Mouse (Mus musculus) MEL (cell line): ENCODE results near the gene 4930426L09Rik. TPM values are rescaled to one million over a fixed set of nuclear protein-coding genes. Genes with fewer than 3 reads are reported as not detected.
A peak's percentile ranks its signal among the peaks of the same experiment; 100 is the strongest.

Experiments used
- DNase-seq: peaks from one replicate; pipeline ENCODE4 v3.0.0; 2011; ENCODE audit warnings: low read depth, low spot score
- H3K27ac ChIP-seq: 2 replicates; pipeline ENCODE4 v1.5.1; 2012; ENCODE audit warnings: low read depth, mild to moderate bottlenecking, control low read depth, low read length, moderate library complexity; ENCODE audit not compliant: control insufficient read depth
- H3K27me3 ChIP-seq, 2 experiments: fragments of 150-350 bp in 1 of 2; sonication (generic) in 1 of 2; 2 replicates each; pipeline ENCODE4 v1.6.1; 2012; ENCODE audit warnings: low read length in 2 of 2, mild to moderate bottlenecking in 2 of 2, improper control_type of control experiment in 1 of 2, moderate library complexity in 1 of 2; ENCODE audit not compliant: insufficient read depth in 2 of 2, control insufficient read depth in 1 of 2
- H3K36me3 ChIP-seq, 2 experiments: 2 replicates each; pipeline ENCODE4 v1.6.1; 2012 to 2014; ENCODE audit warnings: low read length in 2 of 2, improper control_type of control experiment in 1 of 2, inconsistent platforms in 1 of 2, mild to moderate bottlenecking in 1 of 2; ENCODE audit not compliant: insufficient read depth in 2 of 2, control insufficient read depth in 1 of 2
- H3K4me1 ChIP-seq, 2 experiments: fragments of 150-350 bp in 1 of 2; sonication (generic) in 1 of 2; 2 replicates each; pipeline ENCODE4 v1.6.1; 2012; ENCODE audit warnings: low read length in 2 of 2, improper control_type of control experiment in 1 of 2, mild to moderate bottlenecking in 1 of 2; ENCODE audit not compliant: insufficient read depth in 2 of 2, control insufficient read depth in 1 of 2
- H3K4me3 ChIP-seq, 2 experiments: fragments of 150-350 bp in 1 of 2; sonication (generic) in 1 of 2; 2 replicates each; pipeline ENCODE4 v1.5.1; 2012; ENCODE audit warnings: low read depth in 2 of 2, low read length in 2 of 2, mild to moderate bottlenecking in 2 of 2, moderate library complexity in 2 of 2, control low read depth in 1 of 2, improper control_type of control experiment in 1 of 2; ENCODE audit not compliant: control insufficient read depth in 1 of 2, insufficient read depth in 1 of 2
- H3K79me2 ChIP-seq: 2 replicates; pipeline ENCODE4 v1.6.1; 2012; ENCODE audit warnings: mild to moderate bottlenecking, low read length, moderate library complexity; ENCODE audit not compliant: control insufficient read depth, poor library complexity, insufficient read depth
- H3K9ac ChIP-seq: 2 replicates; pipeline ENCODE4 v1.6.1; 2012; ENCODE audit warnings: low read depth, mild to moderate bottlenecking, control low read depth, low read length, moderate library complexity; ENCODE audit not compliant: control insufficient read depth, poor library complexity, severe bottlenecking
- H3K9me3 ChIP-seq: fragments of 150-350 bp; sonication (generic); replicated peaks from 2 replicates; pipeline ENCODE4 v1.6.1; 2012; ENCODE audit warnings: mild to moderate bottlenecking, low read length, improper control_type of control experiment, moderate library complexity; ENCODE audit not compliant: insufficient read depth
- BHLHE40 ChIP-seq: IDR thresholded peaks from 2 replicates; pipeline ENCODE4 v1.6.1; 2012; ENCODE audit warnings: low read depth, mild to moderate bottlenecking, inconsistent platforms, low read length, improper control_type of control experiment, borderline replicate concordance
- CHD1 ChIP-seq: IDR thresholded peaks from 2 replicates; pipeline ENCODE4 v1.6.1; 2012; ENCODE audit warnings: low read depth, mild to moderate bottlenecking, inconsistent platforms, low read length, improper control_type of control experiment
- ELF1 ChIP-seq: IDR thresholded peaks from 2 replicates; pipeline ENCODE4 v1.6.1; 2014; ENCODE audit warnings: low read depth, mild to moderate bottlenecking, inconsistent platforms, low read length, improper control_type of control experiment, moderate library complexity
- ETS1 ChIP-seq: IDR thresholded peaks from 2 replicates; pipeline ENCODE4 v1.6.1; 2012; ENCODE audit warnings: low read depth, mild to moderate bottlenecking, inconsistent platforms, low read length, improper control_type of control experiment, moderate library complexity
- HCFC1 ChIP-seq: IDR thresholded peaks from 2 replicates; pipeline ENCODE4 v1.6.1; 2012; ENCODE audit warnings: low read depth, mild to moderate bottlenecking, inconsistent platforms, low read length, improper control_type of control experiment, moderate library complexity
- MAFK ChIP-seq: IDR thresholded peaks from 2 replicates; pipeline ENCODE4 v1.6.1; 2011; ENCODE audit warnings: low read depth, mild to moderate bottlenecking, low read length, improper control_type of control experiment, borderline replicate concordance
- MAX ChIP-seq: IDR thresholded peaks from 2 replicates; pipeline ENCODE4 v1.6.1; 2011; ENCODE audit warnings: low read length, improper control_type of control experiment
- MAZ ChIP-seq: IDR thresholded peaks from 2 replicates; pipeline ENCODE4 v1.6.1; 2012; ENCODE audit warnings: low read depth, mild to moderate bottlenecking, inconsistent platforms, low read length, improper control_type of control experiment
- MEF2A ChIP-seq: IDR thresholded peaks from 2 replicates; pipeline ENCODE4 v1.6.1; 2014; ENCODE audit warnings: low read depth, mild to moderate bottlenecking, inconsistent platforms, low read length, improper control_type of control experiment; ENCODE audit not compliant: poor library complexity, insufficient replicate concordance, severe bottlenecking; ENCODE audit errors: extremely low read depth
- MXI1 ChIP-seq: IDR thresholded peaks from 2 replicates; pipeline ENCODE4 v1.6.1; 2011; ENCODE audit warnings: mild to moderate bottlenecking, low read depth, low read length, improper control_type of control experiment
- MYB ChIP-seq: IDR thresholded peaks from 2 replicates; pipeline ENCODE4 v1.6.1; 2011; ENCODE audit warnings: mild to moderate bottlenecking, low read depth, low read length, improper control_type of control experiment
- MYC ChIP-seq: IDR thresholded peaks from 2 replicates; pipeline ENCODE4 v1.6.1; 2011; ENCODE audit warnings: low read depth, mild to moderate bottlenecking, low read length, improper control_type of control experiment, moderate library complexity
- NELFE ChIP-seq: IDR thresholded peaks from 2 replicates; pipeline ENCODE4 v1.6.1; 2011; ENCODE audit warnings: low read depth, low read length, improper control_type of control experiment
- NRF1 ChIP-seq: IDR thresholded peaks from 2 replicates; pipeline ENCODE4 v1.6.1; 2014; ENCODE audit warnings: low read depth, mild to moderate bottlenecking, inconsistent platforms, low read length, improper control_type of control experiment, moderate library complexity; ENCODE audit not compliant: poor library complexity, insufficient read depth, severe bottlenecking
- POLR2A ChIP-seq, 2 experiments: IDR thresholded peaks; 2 replicates each; pipeline ENCODE4 v1.6.1; 2011 to 2012; ENCODE audit warnings: low read length in 2 of 2, mild to moderate bottlenecking in 2 of 2, control low read depth in 1 of 2, improper control_type of control experiment in 1 of 2, low read depth in 1 of 2, moderate library complexity in 1 of 2; ENCODE audit not compliant: control insufficient read depth in 1 of 2, insufficient read depth in 1 of 2, poor library complexity in 1 of 2
- POLR2AphosphoS2 ChIP-seq: IDR thresholded peaks from 2 replicates; pipeline ENCODE4 v1.6.1; 2011; ENCODE audit warnings: low read length, improper control_type of control experiment
- POLR2AphosphoS5 ChIP-seq: IDR thresholded peaks from 2 replicates; pipeline ENCODE4 v1.6.1; 2012; ENCODE audit warnings: low read depth, borderline replicate concordance, mild to moderate bottlenecking, inconsistent platforms, low read length, moderate library complexity, mixed read lengths
- RAD21 ChIP-seq: IDR thresholded peaks from 2 replicates; pipeline ENCODE4 v1.6.1; 2011; ENCODE audit warnings: mild to moderate bottlenecking, low read depth, low read length, improper control_type of control experiment
- RCOR1 ChIP-seq: IDR thresholded peaks from 2 replicates; pipeline ENCODE4 v1.6.1; 2012; ENCODE audit warnings: low read depth, mild to moderate bottlenecking, inconsistent platforms, low read length, improper control_type of control experiment
- SIN3A ChIP-seq: IDR thresholded peaks from 2 replicates; pipeline ENCODE4 v1.6.1; 2012; ENCODE audit warnings: low read length, improper control_type of control experiment, inconsistent platforms
- SMC3 ChIP-seq: IDR thresholded peaks from 2 replicates; pipeline ENCODE4 v1.6.1; 2011; ENCODE audit warnings: low read depth, low read length, improper control_type of control experiment
- TAL1 ChIP-seq: IDR thresholded peaks from 2 replicates; pipeline ENCODE4 v1.6.1; 2012; ENCODE audit warnings: mild to moderate bottlenecking, inconsistent platforms, low read length, moderate library complexity, mixed read lengths
- TCF12 ChIP-seq: IDR thresholded peaks from 2 replicates; pipeline ENCODE4 v1.6.1; 2014; ENCODE audit warnings: low read depth, mild to moderate bottlenecking, inconsistent platforms, low read length, improper control_type of control experiment, moderate library complexity
- UBTF ChIP-seq: IDR thresholded peaks from 2 replicates; pipeline ENCODE4 v1.6.1; 2012; ENCODE audit warnings: low read depth, mild to moderate bottlenecking, inconsistent platforms, low read length, improper control_type of control experiment, moderate library complexity, borderline replicate concordance; ENCODE audit not compliant: insufficient read depth
- USF2 ChIP-seq, 2 experiments: IDR thresholded peaks; 2 replicates each; pipeline ENCODE4 v1.6.1; 2011 to 2012; ENCODE audit warnings: improper control_type of control experiment in 2 of 2, low read length in 2 of 2, borderline replicate concordance in 1 of 2, inconsistent platforms in 1 of 2, low read depth in 1 of 2, mild to moderate bottlenecking in 1 of 2; ENCODE audit not compliant: insufficient read depth in 1 of 2
- ZMIZ1 ChIP-seq: IDR thresholded peaks from 2 replicates; pipeline ENCODE4 v1.6.1; 2012; ENCODE audit warnings: low read depth, mild to moderate bottlenecking, inconsistent platforms, low read length, improper control_type of control experiment, moderate library complexity
- ZNF384 ChIP-seq: IDR thresholded peaks from 2 replicates; pipeline ENCODE4 v1.6.1; 2012; ENCODE audit warnings: low read depth, mild to moderate bottlenecking, inconsistent platforms, low read length, improper control_type of control experiment
- polyA plus RNA-seq, 2 experiments: library from polyadenylated mRNA; stranded (reverse) in 1 of 2; unstranded in 1 of 2; fragments of >175 nt in 1 of 2; fragments of >200 nt in 1 of 2; gene quantifications; 2 replicates each; pipeline versions ENCODE4 v1.2.1 to v1.2.4; 2012; ENCODE audit warnings: low replicate concordance in 2 of 2, low read depth in 1 of 2; ENCODE audit not compliant: insufficient read length in 2 of 2, insufficient read depth in 1 of 2, missing spikeins in 1 of 2
- total RNA-seq: library from RNA; depleted of rRNA; stranded (reverse); fragments of 300-350 nt; gene quantifications from 2 replicates; pipeline ENCODE4 v1.2.3, GENCODE M21; 2012; rRNA removed

Gene 4930426L09Rik
- total RNA-seq (0.12 and 0.13 TPM in 2 replicates), polyA plus RNA-seq (under 1 TPM in 1 of 2 experiments, not detected in 1; 0.19 TPM)

DNA sequence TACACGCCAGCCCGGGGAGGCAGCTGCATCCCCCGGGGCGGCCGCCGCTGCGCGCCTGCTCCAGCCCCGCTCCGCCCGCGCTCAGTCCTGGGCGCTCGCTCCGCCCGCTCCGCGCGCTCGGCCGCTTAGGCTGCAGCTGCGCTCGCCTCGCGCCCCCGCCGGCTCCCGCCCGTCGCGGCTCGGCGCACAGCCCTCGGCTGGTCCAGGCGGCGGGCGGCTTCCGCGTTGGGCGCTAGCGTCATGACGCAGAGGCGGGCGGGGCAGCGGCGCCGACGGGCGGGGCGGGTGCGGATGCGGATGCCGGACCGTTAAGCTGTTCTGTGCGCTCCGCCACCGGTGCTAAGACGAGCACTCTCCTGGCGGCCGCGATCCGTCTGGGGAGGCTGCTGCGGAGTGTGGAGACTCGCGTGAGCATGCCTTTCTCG lies at the start of gene 4930426L09Rik, which contains the start of gene Pip4k2a:
Gene 4930426L09Rik, plus strand, starts transcription at position 290 of the 425 bp plus-strand sequence.
Gene Pip4k2a, minus strand, starts transcription at position 73 of the 425 bp plus-strand sequence.
- Histone ChIP-seq H3K36me3 (peaks cover 0 to 43% of the 10 kb centered on the region in 2 experiments; a peak in 2 of 4 replicates), H3K4me3 (peak within 1 kb of the TSS; percentile 87 to 99), H3K27ac (peak within 1 kb of the TSS; percentile 77), H3K79me2 (peaks cover 33% of the 10 kb centered on the region), H3K27me3 (no peaks in the 10 kb centered on the region), H3K9me3 (no peaks in the 10 kb centered on the region), H3K4me1 (peaks cover 33 to 34% of the 10 kb centered on the region in 2 experiments), H3K9ac (peak within 1 kb of the TSS; percentile 93)
- TF ChIP-seq TAL1 (no peak), RAD21 (no peak), MAX (peak; percentile 74), NRF1 (peak; percentile 59; the same call in 1 of the 2 replicates), MAZ (peak; percentile 96; the same call in 1 of the 2 replicates), POLR2AphosphoS5 (no peak), NELFE (peak; percentile 81), USF2 (IDR thresholded peaks at IDR 0.05; ENCODE audit: borderline replicate concordance in 1 of 2, insufficient read depth in 1 of 2, low read depth in 1 of 2, low read length in 2 of 2) (no peak), POLR2AphosphoS2 (peak; percentile 78; the same call in 1 of the 2 replicates), ZNF384 (no peak), MEF2A (peak; percentile 30; the same call in 1 of the 2 replicates), POLR2A (IDR thresholded peaks at IDR 0.05; ENCODE audit: control insufficient read depth in 1 of 2, insufficient read depth in 1 of 2, low read depth in 1 of 2, low read length in 2 of 2, poor library complexity in 1 of 2) (peak; percentile 50 to 82; a peak in 3 of 4 replicates), ETS1 (0 out of 2 replicates have a peak, but pooled peaks have one; percentile 4), SIN3A (peak; percentile 60), MAFK (no peak), SMC3 (no peak), ELF1 (peak; percentile 94), MXI1 (peak; percentile 80; the same call in 1 of the 2 replicates), CHD1 (no peak), BHLHE40 (no peak), TCF12 (peak; percentile 42), RCOR1 (no peak), ZMIZ1 (peak; percentile 66), MYB (peak; percentile 49; the same call in 1 of the 2 replicates), HCFC1 (peak; percentile 62), UBTF (peak; percentile 64; the same call in 1 of the 2 replicates), MYC (no peak)
- peak; percentile 91 for DNase-seq
